Comparison of ENCODE assay signal across 8 mouse cellular contexts in the genomic region with DNA sequence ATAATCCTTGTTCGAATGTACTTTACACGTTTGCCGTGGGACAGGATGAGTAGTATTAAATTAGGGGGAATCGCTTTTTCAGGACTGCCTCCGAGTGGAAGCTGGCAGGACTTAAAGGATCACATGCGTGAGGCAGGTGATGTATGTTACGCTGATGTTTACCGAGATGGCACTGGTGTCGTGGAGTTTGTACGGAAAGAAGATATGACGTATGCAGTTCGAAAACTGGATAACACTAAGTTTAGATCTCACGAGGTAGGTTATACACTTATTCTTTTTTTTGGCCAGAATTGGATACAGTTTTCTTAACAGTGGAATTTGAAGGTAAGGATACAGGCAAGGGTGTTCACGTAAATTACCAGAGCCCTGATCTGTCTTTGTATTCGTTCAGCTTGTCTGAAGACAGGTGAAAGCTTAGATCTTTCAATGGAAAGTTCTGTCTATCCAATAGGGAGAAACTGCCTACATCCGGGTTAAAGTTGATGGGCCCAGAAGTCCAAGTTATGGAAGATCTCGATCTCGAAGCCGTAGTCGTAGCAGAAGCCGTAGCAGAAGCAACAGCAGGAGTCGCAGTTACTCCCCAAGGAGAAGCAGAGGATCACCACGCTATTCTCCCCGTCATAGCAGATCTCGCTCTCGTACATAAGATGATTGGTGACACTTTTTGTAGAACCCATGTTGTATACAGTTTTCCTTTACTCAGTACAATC. TPM values are rescaled to one million over a fixed set of nuclear protein-coding genes. Genes with fewer than 3 reads are reported as not detected.
DNase-seq lines count a peak whose midpoint lies in the region; ATAC-seq and TF ChIP-seq lines count a peak whose summit lies in the region.

No protein-coding gene starts in this region.

- H3K36me3 ChIP-seq in kidney, embryonic 16.5 days (ENCODE audit: insufficient read depth, low read length): peaks cover 20% of the 10 kb centered on the region; the same call in 1 of the 2 replicates
- peaks cover 2% of the 10 kb centered on the region; the same call in 1 of the 2 replicates for H3K36me3 ChIP-seq in forebrain, postnatal 0 days (ENCODE audit: insufficient read depth)
- peaks cover 32% of the 10 kb centered on the region for H3K36me3 ChIP-seq in liver, postnatal 0 days (replicated peaks; ENCODE audit: insufficient read depth, low read length)

- no peak for TF ChIP-seq CTCF in forebrain, postnatal 0 days (IDR thresholded peaks at IDR 0.05; ENCODE audit: low read depth)
- TF ChIP-seq CTCF in liver, postnatal 0 days (IDR thresholded peaks at IDR 0.05; ENCODE audit: low read depth): peak; percentile 14; the same call in 1 of the 2 replicates

- H3K4me1 ChIP-seq in kidney, embryonic 16.5 days (ENCODE audit: insufficient read depth, low read length): peaks cover 33% of the 10 kb centered on the region
- peaks cover 13% of the 10 kb centered on the region for H3K4me1 ChIP-seq in forebrain, postnatal 0 days (ENCODE audit: insufficient read depth)
- H3K4me1 ChIP-seq in liver, postnatal 0 days (ENCODE audit: insufficient read depth): peaks cover 18% of the 10 kb centered on the region

- H3K9ac ChIP-seq in kidney, embryonic 16.5 days (replicated peaks; ENCODE audit: low read length): peak overlapping the region; percentile 99
- peak overlapping the region; percentile 98 for H3K9ac ChIP-seq in forebrain, postnatal 0 days
- peak overlapping the region; percentile 98 for H3K9ac ChIP-seq in liver, postnatal 0 days (replicated peaks)

- peak overlapping the region; percentile 71 for H3K4me3 ChIP-seq in kidney, embryonic 16.5 days (ENCODE audit: low read length)
- H3K4me3 ChIP-seq in forebrain, postnatal 0 days (ENCODE audit: low read depth, low read length): peak overlapping the region; percentile 98
- H3K4me3 ChIP-seq in liver, postnatal 0 days (ENCODE audit: low read depth, low read length): peak overlapping the region; percentile 99

- H3K4me2 ChIP-seq in kidney, embryonic 16.5 days (replicated peaks; ENCODE audit: low read depth, low read length): peak overlapping the region; percentile 95
- H3K4me2 ChIP-seq in forebrain, postnatal 0 days (ENCODE audit: low read depth): peak overlapping the region; percentile 56
- H3K4me2 ChIP-seq in liver, postnatal 0 days (ENCODE audit: low read depth, low read length): peak overlapping the region; percentile 68

- no peak for ATAC-seq in kidney, embryonic 16.5 days (ENCODE audit: low FRiP score, low TSS enrichment)
- no peak for ATAC-seq in forebrain, postnatal 0 days
- no peak for ATAC-seq in liver, postnatal 0 days

- H3K27ac ChIP-seq in kidney, embryonic 16.5 days (ENCODE audit: low read length): 0 out of 2 replicates have a peak overlapping the region, but pooled peaks have one; percentile 10
- no peak overlapping the region for H3K27ac ChIP-seq in forebrain, postnatal 0 days (ENCODE audit: low read depth, low read length)
- H3K27ac ChIP-seq in liver, postnatal 0 days (ENCODE audit: low read depth): peak overlapping the region; percentile 99; the same call in 1 of the 2 replicates

- no peaks in the 10 kb centered on the region for H3K27me3 ChIP-seq in kidney, embryonic 16.5 days (ENCODE audit: insufficient read depth, low read length)
- H3K27me3 ChIP-seq in forebrain, postnatal 0 days (ENCODE audit: insufficient read depth, low read length): no peaks in the 10 kb centered on the region
- H3K27me3 ChIP-seq in liver, postnatal 0 days (ENCODE audit: insufficient read depth, low read length): no peaks in the 10 kb centered on the region

- WGBS in kidney, embryonic 16.5 days: 14% methylated on average over 26 of the region's 26 CpGs
- 22% methylated on average over 26 of the region's 26 CpGs for WGBS in forebrain, postnatal 0 days
- WGBS in liver, postnatal 0 days (ENCODE audit: insufficient replicate concordance): 14% methylated on average over 26 of the region's 26 CpGs

- H3K9me3 ChIP-seq in kidney, embryonic 16.5 days (ENCODE audit: low read length): no peaks in the 10 kb centered on the region
- no peaks in the 10 kb centered on the region for H3K9me3 ChIP-seq in forebrain, postnatal 0 days (ENCODE audit: low read length)
- no peaks in the 10 kb centered on the region for H3K9me3 ChIP-seq in liver, postnatal 0 days (ENCODE audit: low read length)

- DNase-seq in kidney, adult 18-20 months: no peak
- peak; percentile 42 for DNase-seq in MN1 (ENCODE audit: low spot score)
- DNase-seq in forebrain, postnatal 0 days: no peak
- DNase-seq in liver, postnatal 0 days: peak; percentile 22
- no peak for DNase-seq in right cerebral cortex, postnatal 25 days
- DNase-seq in layer of hippocampus, postnatal 25 days (ENCODE audit: extremely low spot score in 1 of 2, low spot score in 1 of 2): no peak
- no peak for DNase-seq in Muller cell, postnatal 12 days (ENCODE audit: inconsistent ontology term)

- no peak for TF ChIP-seq EP300 in liver, postnatal 0 days (IDR thresholded peaks at IDR 0.05; ENCODE audit: low read depth)

RNA-seq across cellular contexts. Expression of gene Srsf1, which starts 1.9 kb away (rescaled TPM):
- polyA plus RNA-seq in kidney, embryonic 16.5 days (2015; fragmentation: Nextera tagmentation; extraction: Ambion mirVana): 283 and 306 TPM in 2 replicates
- total RNA-seq in forebrain, postnatal 0 days (2014; rRNA removed): 282 and 390 TPM in 2 replicates
- polyA plus RNA-seq in forebrain, postnatal 0 days (2015; fragmentation: Nextera tagmentation; extraction: Ambion mirVana): 103 and 121 TPM in 2 replicates
- polyA plus RNA-seq in liver, postnatal 0 days (2015; fragmentation: Nextera tagmentation; extraction: Ambion mirVana): 54.8 and 58.6 TPM in 2 replicates
- total RNA-seq in layer of hippocampus, postnatal 25 days (2021): 100 to 1,000 TPM; 191 to 221 TPM

RNA-seq across cellular contexts. Expression of gene Vezf1, which starts 19.0 kb away (rescaled TPM):
- polyA plus RNA-seq in kidney, embryonic 16.5 days (2015; fragmentation: Nextera tagmentation; extraction: Ambion mirVana): 40.2 and 44.3 TPM in 2 replicates
- total RNA-seq in forebrain, postnatal 0 days (2014; rRNA removed): 33.0 and 43.7 TPM in 2 replicates
- 28.0 and 34.6 TPM in 2 replicates for polyA plus RNA-seq in forebrain, postnatal 0 days (2015; fragmentation: Nextera tagmentation; extraction: Ambion mirVana)
- 6.3 TPM in 2 replicates for polyA plus RNA-seq in liver, postnatal 0 days (2015; fragmentation: Nextera tagmentation; extraction: Ambion mirVana)
- 10 to 100 TPM; 22.1 TPM for total RNA-seq in layer of hippocampus, postnatal 25 days (2021)

RNA-seq across cellular contexts. Expression of gene Cuedc1, which starts 48.7 kb away (rescaled TPM):
- polyA plus RNA-seq in kidney, embryonic 16.5 days (2015; fragmentation: Nextera tagmentation; extraction: Ambion mirVana): 14.6 and 14.7 TPM in 2 replicates
- 28.9 and 34.7 TPM in 2 replicates for total RNA-seq in forebrain, postnatal 0 days (2014; rRNA removed)
- 22.0 and 34.6 TPM in 2 replicates for polyA plus RNA-seq in forebrain, postnatal 0 days (2015; fragmentation: Nextera tagmentation; extraction: Ambion mirVana)
- 1.2 and 1.6 TPM in 2 replicates for polyA plus RNA-seq in liver, postnatal 0 days (2015; fragmentation: Nextera tagmentation; extraction: Ambion mirVana)
- 10 to 100 TPM; 26.0 to 33.3 TPM for total RNA-seq in layer of hippocampus, postnatal 25 days (2021)

Comparison
In these comparisons a context has a peak if more than half of its experiments do, and no peak if none do; other contexts are left out.
1. DNase-seq: peak in MN1 (single experiment) and liver, postnatal 0 days (single experiment); none in kidney, adult 18-20 months (single experiment), forebrain, postnatal 0 days (single experiment), right cerebral cortex, postnatal 25 days (single experiment), layer of hippocampus, postnatal 25 days (0 of 2) and Muller cell, postnatal 12 days (single experiment).
2. Peak in every context shown above with its lines, with median percentiles within 50 percentile points of each other: H3K4me2 ChIP-seq, H3K4me3 ChIP-seq and H3K9ac ChIP-seq.